Mouse (Mus musculus) MEL (cell line): ENCODE data around the gene Zgrf1. TPM values are rescaled to one million over a fixed set of nuclear protein-coding genes. Genes with fewer than 3 reads are reported as not detected.
A peak's percentile ranks its signal among the peaks of the same experiment; 100 is the strongest.

Experiments
- DNase-seq: peaks from one replicate; pipeline ENCODE4 v3.0.0; 2011; ENCODE audit warnings: low read depth, low spot score
- H3K27ac ChIP-seq: 2 replicates; pipeline ENCODE4 v1.5.1; 2012; ENCODE audit warnings: low read depth, mild to moderate bottlenecking, control low read depth, low read length, moderate library complexity; ENCODE audit not compliant: control insufficient read depth
- H3K27me3 ChIP-seq, 2 experiments: fragments of 150-350 bp in 1 of 2; sonication (generic) in 1 of 2; 2 replicates each; pipeline ENCODE4 v1.6.1; 2012; ENCODE audit warnings: low read length in 2 of 2, mild to moderate bottlenecking in 2 of 2, improper control_type of control experiment in 1 of 2, moderate library complexity in 1 of 2; ENCODE audit not compliant: insufficient read depth in 2 of 2, control insufficient read depth in 1 of 2
- H3K36me3 ChIP-seq, 2 experiments: 2 replicates each; pipeline ENCODE4 v1.6.1; 2012 to 2014; ENCODE audit warnings: low read length in 2 of 2, improper control_type of control experiment in 1 of 2, inconsistent platforms in 1 of 2, mild to moderate bottlenecking in 1 of 2; ENCODE audit not compliant: insufficient read depth in 2 of 2, control insufficient read depth in 1 of 2
- H3K4me1 ChIP-seq, 2 experiments: fragments of 150-350 bp in 1 of 2; sonication (generic) in 1 of 2; 2 replicates each; pipeline ENCODE4 v1.6.1; 2012; ENCODE audit warnings: low read length in 2 of 2, improper control_type of control experiment in 1 of 2, mild to moderate bottlenecking in 1 of 2; ENCODE audit not compliant: insufficient read depth in 2 of 2, control insufficient read depth in 1 of 2
- H3K4me3 ChIP-seq, 2 experiments: fragments of 150-350 bp in 1 of 2; sonication (generic) in 1 of 2; 2 replicates each; pipeline ENCODE4 v1.5.1; 2012; ENCODE audit warnings: low read depth in 2 of 2, low read length in 2 of 2, mild to moderate bottlenecking in 2 of 2, moderate library complexity in 2 of 2, control low read depth in 1 of 2, improper control_type of control experiment in 1 of 2; ENCODE audit not compliant: control insufficient read depth in 1 of 2, insufficient read depth in 1 of 2
- H3K79me2 ChIP-seq: 2 replicates; pipeline ENCODE4 v1.6.1; 2012; ENCODE audit warnings: mild to moderate bottlenecking, low read length, moderate library complexity; ENCODE audit not compliant: control insufficient read depth, poor library complexity, insufficient read depth
- H3K9ac ChIP-seq: 2 replicates; pipeline ENCODE4 v1.6.1; 2012; ENCODE audit warnings: low read depth, mild to moderate bottlenecking, control low read depth, low read length, moderate library complexity; ENCODE audit not compliant: control insufficient read depth, poor library complexity, severe bottlenecking
- H3K9me3 ChIP-seq: fragments of 150-350 bp; sonication (generic); replicated peaks from 2 replicates; pipeline ENCODE4 v1.6.1; 2012; ENCODE audit warnings: mild to moderate bottlenecking, low read length, improper control_type of control experiment, moderate library complexity; ENCODE audit not compliant: insufficient read depth
- CHD2 ChIP-seq: IDR thresholded peaks from 2 replicates; pipeline ENCODE4 v1.6.1; 2011; ENCODE audit warnings: low read length, improper control_type of control experiment
- CTCF ChIP-seq, 3 experiments: IDR thresholded peaks in 2 of 3; conservative IDR thresholded peaks in 1 of 3; 2 replicates each; pipeline ENCODE4 v1.5.1; 2011 to 2012; ENCODE audit warnings: low read length in 3 of 3, low read depth in 2 of 3, mild to moderate bottlenecking in 2 of 3, improper control_type of control experiment in 1 of 3, inconsistent platforms in 1 of 3, mixed read lengths in 1 of 3, moderate library complexity in 1 of 3; ENCODE audit not compliant: control insufficient read depth in 1 of 3, insufficient read depth in 1 of 3, poor library complexity in 1 of 3, severe bottlenecking in 1 of 3
- E2F4 ChIP-seq: IDR thresholded peaks from 2 replicates; pipeline ENCODE4 v1.6.1; 2011; ENCODE audit warnings: low read depth, low read length, improper control_type of control experiment, borderline replicate concordance
- ELF1 ChIP-seq: IDR thresholded peaks from 2 replicates; pipeline ENCODE4 v1.6.1; 2014; ENCODE audit warnings: low read depth, mild to moderate bottlenecking, inconsistent platforms, low read length, improper control_type of control experiment, moderate library complexity
- HCFC1 ChIP-seq: IDR thresholded peaks from 2 replicates; pipeline ENCODE4 v1.6.1; 2012; ENCODE audit warnings: low read depth, mild to moderate bottlenecking, inconsistent platforms, low read length, improper control_type of control experiment, moderate library complexity
- MXI1 ChIP-seq: IDR thresholded peaks from 2 replicates; pipeline ENCODE4 v1.6.1; 2011; ENCODE audit warnings: mild to moderate bottlenecking, low read depth, low read length, improper control_type of control experiment
- MYB ChIP-seq: IDR thresholded peaks from 2 replicates; pipeline ENCODE4 v1.6.1; 2011; ENCODE audit warnings: mild to moderate bottlenecking, low read depth, low read length, improper control_type of control experiment
- NELFE ChIP-seq: IDR thresholded peaks from 2 replicates; pipeline ENCODE4 v1.6.1; 2011; ENCODE audit warnings: low read depth, low read length, improper control_type of control experiment
- POLR2AphosphoS2 ChIP-seq: IDR thresholded peaks from 2 replicates; pipeline ENCODE4 v1.6.1; 2011; ENCODE audit warnings: low read length, improper control_type of control experiment
- RAD21 ChIP-seq: IDR thresholded peaks from 2 replicates; pipeline ENCODE4 v1.6.1; 2011; ENCODE audit warnings: mild to moderate bottlenecking, low read depth, low read length, improper control_type of control experiment
- SIN3A ChIP-seq: IDR thresholded peaks from 2 replicates; pipeline ENCODE4 v1.6.1; 2012; ENCODE audit warnings: low read length, improper control_type of control experiment, inconsistent platforms
- SMC3 ChIP-seq: IDR thresholded peaks from 2 replicates; pipeline ENCODE4 v1.6.1; 2011; ENCODE audit warnings: low read depth, low read length, improper control_type of control experiment
- TBP ChIP-seq: IDR thresholded peaks from 2 replicates; pipeline ENCODE4 v1.8.0; 2011; ENCODE audit warnings: low read depth, low read length, improper control_type of control experiment
- UBTF ChIP-seq: IDR thresholded peaks from 2 replicates; pipeline ENCODE4 v1.6.1; 2012; ENCODE audit warnings: low read depth, mild to moderate bottlenecking, inconsistent platforms, low read length, improper control_type of control experiment, moderate library complexity, borderline replicate concordance; ENCODE audit not compliant: insufficient read depth
- ZKSCAN1 ChIP-seq: IDR thresholded peaks from 2 replicates; pipeline ENCODE4 v1.6.1; 2012; ENCODE audit warnings: low read depth, mild to moderate bottlenecking, inconsistent platforms, low read length, improper control_type of control experiment, moderate library complexity
- ZMIZ1 ChIP-seq: IDR thresholded peaks from 2 replicates; pipeline ENCODE4 v1.6.1; 2012; ENCODE audit warnings: low read depth, mild to moderate bottlenecking, inconsistent platforms, low read length, improper control_type of control experiment, moderate library complexity
- polyA plus RNA-seq, 2 experiments: library from polyadenylated mRNA; stranded (reverse) in 1 of 2; unstranded in 1 of 2; fragments of >175 nt in 1 of 2; fragments of >200 nt in 1 of 2; gene quantifications; 2 replicates each; pipeline versions ENCODE4 v1.2.1 to v1.2.4; 2012; ENCODE audit warnings: low replicate concordance in 2 of 2, low read depth in 1 of 2; ENCODE audit not compliant: insufficient read length in 2 of 2, insufficient read depth in 1 of 2, missing spikeins in 1 of 2
- total RNA-seq: library from RNA; depleted of rRNA; stranded (reverse); fragments of 300-350 nt; gene quantifications from 2 replicates; pipeline ENCODE4 v1.2.3, GENCODE M21; 2012

The Zgrf1 gene
- total and polyA plus RNA-seq, 3 experiments: 6.7 to 8.2 TPM; not detected in 1

DNA sequence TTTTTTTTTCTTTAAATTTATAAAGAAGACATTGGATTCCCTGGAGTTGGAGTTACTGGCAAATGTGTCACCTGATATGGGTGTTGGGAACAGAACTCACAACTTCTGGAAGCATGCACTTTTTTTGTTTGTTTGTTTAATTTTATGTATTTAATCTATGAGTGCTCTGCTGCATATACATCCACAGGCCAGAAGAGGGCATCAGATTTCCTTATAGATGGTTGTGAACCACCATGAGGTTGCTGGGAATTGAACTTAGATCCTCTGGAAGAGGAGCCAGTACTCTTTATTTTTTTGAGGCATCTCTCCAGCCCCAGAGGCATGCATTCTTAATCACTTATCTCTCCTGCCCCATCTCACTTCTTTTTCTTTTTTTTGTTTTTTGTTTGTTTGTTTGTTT is 4.9 kb downstream of the Zgrf1 start:
- Histone ChIP-seq H3K9ac (no peak overlapping the region), H3K27ac (no peak overlapping the region), H3K27me3 (no peaks in the 10 kb centered on the region), H3K79me2 (peaks cover 18% of the 10 kb centered on the region), H3K4me3 (no peak overlapping the region), H3K9me3 (no peaks in the 10 kb centered on the region), H3K36me3 (peaks cover 6 to 22% of the 10 kb centered on the region in 2 experiments)
- TF ChIP-seq RAD21: no peak
- peak in 2 of 3 experiments; percentile 24 to 37; a peak in 3 of 6 replicates for TF ChIP-seq CTCF (IDR thresholded peaks at IDR 0.05 in 2 of 3, conservative IDR thresholded peaks at IDR 0.05 in 1 of 3; ENCODE audit: control insufficient read depth in 1 of 3, insufficient read depth in 1 of 3, low read depth in 2 of 3, low read length in 3 of 3, poor library complexity in 1 of 3, severe bottlenecking in 1 of 3)
- no peak for TF ChIP-seq HCFC1
- TF ChIP-seq POLR2AphosphoS2: no peak
- peak; percentile 14; the same call in 1 of the 2 replicates for TF ChIP-seq SMC3
- no peak for TF ChIP-seq SIN3A
- TF ChIP-seq, all 39 proteins: peak for 2
- peak; percentile 51 for DNase-seq
- H3K4me1 ChIP-seq: no peaks in the 10 kb centered on the region

DNA sequence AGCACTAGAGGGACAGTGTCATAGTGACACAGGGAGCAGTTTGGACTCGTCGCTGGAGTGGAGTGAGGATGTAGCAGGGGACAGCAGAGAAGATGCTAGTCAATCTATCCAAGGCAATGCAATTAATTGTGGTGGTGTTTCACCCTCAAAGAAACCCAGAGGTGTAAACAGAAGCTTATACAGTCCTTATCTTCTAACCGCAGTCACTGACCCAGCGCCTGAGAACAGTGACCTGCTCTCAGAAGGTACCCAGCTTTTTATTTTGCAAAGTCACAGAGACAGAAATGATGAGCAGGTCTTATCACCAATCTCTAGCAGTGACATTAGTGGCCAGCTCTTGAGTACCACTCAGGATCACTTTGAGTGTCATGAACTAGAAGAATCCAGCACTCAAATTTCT is 9.7 kb downstream of the Zgrf1 start:
- Histone ChIP-seq H3K36me3 (peaks cover 0 to 29% of the 10 kb centered on the region in 2 experiments; a peak in 2 of 4 replicates), H3K27ac (no peak overlapping the region), H3K79me2 (0 out of 2 replicates have a peak, but pooled peaks cover 2% of the 10 kb centered on the region), H3K4me1 (no peaks in the 10 kb centered on the region), H3K9me3 (no peaks in the 10 kb centered on the region), H3K9ac (no peak overlapping the region), H3K4me3 (no peak overlapping the region), H3K27me3 (no peaks in the 10 kb centered on the region)
- no peak for DNase-seq
- TF ChIP-seq NELFE (no peak), MYB (no peak), UBTF (no peak)

DNA sequence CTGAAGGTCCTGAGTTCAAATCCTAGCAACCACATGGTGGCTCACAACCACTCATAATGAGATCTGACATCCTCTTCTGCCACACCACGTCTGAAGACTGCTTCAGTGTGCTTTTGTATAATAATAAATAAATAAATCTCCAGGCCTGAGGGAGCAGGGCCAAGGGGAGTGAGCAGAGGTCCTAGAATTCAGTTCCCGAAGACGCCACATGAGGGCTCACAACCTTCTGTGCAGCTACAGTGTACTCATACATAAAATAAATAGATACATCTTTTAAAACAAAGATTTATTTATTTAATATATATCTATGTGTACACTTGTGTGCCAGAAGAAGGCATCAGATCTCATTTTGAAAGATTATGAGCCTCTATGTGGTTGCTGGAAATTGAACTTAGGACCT is 11.8 kb downstream of the Zgrf1 start:
- no peak overlapping the region for H3K9ac ChIP-seq
- H3K4me1 ChIP-seq: no peaks in the 10 kb centered on the region
- H3K4me3 ChIP-seq: no peak overlapping the region
- DNase-seq: peak; percentile 42
- TF ChIP-seq ZMIZ1 (no peak), MYB (no peak), ZKSCAN1 (no peak), TBP (no peak), ELF1 (no peak), CTCF (IDR thresholded peaks at IDR 0.05 in 2 of 3, conservative IDR thresholded peaks at IDR 0.05 in 1 of 3; ENCODE audit: control insufficient read depth in 1 of 3, insufficient read depth in 1 of 3, low read depth in 2 of 3, low read length in 3 of 3, poor library complexity in 1 of 3, severe bottlenecking in 1 of 3) (peak; percentile 10 to 37 (median 32); a peak in 1 of 6 replicates), SMC3 (peak; percentile 37), MXI1 (no peak), NELFE (no peak), E2F4 (no peak), CHD2 (no peak)
- H3K79me2 ChIP-seq: 0 out of 2 replicates have a peak, but pooled peaks cover 2% of the 10 kb centered on the region
- H3K36me3 ChIP-seq: peaks cover 0 to 27% of the 10 kb centered on the region in 2 experiments; a peak in 2 of 4 replicates
- no peak overlapping the region for H3K27ac ChIP-seq
- no peaks in the 10 kb centered on the region for H3K27me3 ChIP-seq
- no peaks in the 10 kb centered on the region for H3K9me3 ChIP-seq
